Mouse (Mus musculus) MEL (cell line): ENCODE measurements around the gene Basp1.

Experiments
- BHLHE40 ChIP-seq: IDR thresholded peaks from 2 replicates; pipeline ENCODE4 v1.6.1; 2012; ENCODE audit warnings: low read depth, mild to moderate bottlenecking, inconsistent platforms, low read length, improper control_type of control experiment, borderline replicate concordance
- CTCF ChIP-seq, 3 experiments: IDR thresholded peaks in 2 of 3; conservative IDR thresholded peaks in 1 of 3; 2 replicates each; pipeline ENCODE4 v1.5.1; 2011 to 2012; ENCODE audit warnings: low read length in 3 of 3, low read depth in 2 of 3, mild to moderate bottlenecking in 2 of 3, improper control_type of control experiment in 1 of 3, inconsistent platforms in 1 of 3, mixed read lengths in 1 of 3, moderate library complexity in 1 of 3; ENCODE audit not compliant: control insufficient read depth in 1 of 3, insufficient read depth in 1 of 3, poor library complexity in 1 of 3, severe bottlenecking in 1 of 3
- KAT2A ChIP-seq: conservative IDR thresholded peaks from 2 replicates; pipeline ENCODE4 v1.6.1; 2012; ENCODE audit warnings: low read depth, low read length, improper control_type of control experiment, inconsistent platforms
- POLR2A ChIP-seq, 2 experiments: IDR thresholded peaks; 2 replicates each; pipeline ENCODE4 v1.6.1; 2011 to 2012; ENCODE audit warnings: low read length in 2 of 2, mild to moderate bottlenecking in 2 of 2, control low read depth in 1 of 2, improper control_type of control experiment in 1 of 2, low read depth in 1 of 2, moderate library complexity in 1 of 2; ENCODE audit not compliant: control insufficient read depth in 1 of 2, insufficient read depth in 1 of 2, poor library complexity in 1 of 2

GRCm38 (mm10) chr15:25400276-25400675 lies 13.3 kb downstream of the Basp1 start:
- no peak for TF ChIP-seq CTCF (IDR thresholded peaks at IDR 0.05 in 2 of 3, conservative IDR thresholded peaks at IDR 0.05 in 1 of 3; ENCODE audit: control insufficient read depth in 1 of 3, insufficient read depth in 1 of 3, low read depth in 2 of 3, low read length in 3 of 3, poor library complexity in 1 of 3, severe bottlenecking in 1 of 3)
- TF ChIP-seq KAT2A, result no peak
- TF ChIP-seq BHLHE40, result no peak
- TF ChIP-seq POLR2A (IDR thresholded peaks at IDR 0.05; ENCODE audit: control insufficient read depth in 1 of 2, insufficient read depth in 1 of 2, low read depth in 1 of 2, low read length in 2 of 2, poor library complexity in 1 of 2), result no peak
